Mouse (Mus musculus): ENCODE data around the gene Lpp.

- no peak for TF ChIP-seq CTCF (IDR thresholded peaks at IDR 0.05; ENCODE audit: low read depth, low read length)
- no peak for TF ChIP-seq GATA1 (IDR thresholded peaks at IDR 0.05; ENCODE audit: borderline replicate concordance, low read length)
These were observed 60.2 kb downstream of the Lpp start for GRCm38 (mm10) chr16:24453536-24453935.
